In genomic region chr4:118172461-118172860, GRCm38 (mm10) we compare ENCODE assay signal across 22 mouse cellular contexts.
"Had no signal": no experiment of that assay in that cellular context is flagged by ENCODE, and none has a peak within 500 bp of the region (broad histone marks: within the 10 kb centered on the region; RNA-seq: fewer than 3 reads in every experiment).

No protein-coding gene starts in this region.

- H3K27ac ChIP-seq: kidney, embryonic 15.5 days; limb, embryonic 12.5 days; limb, embryonic 15.5 days; liver, embryonic 14.5 days; macrophage; midbrain, embryonic 12.5 days; midbrain, embryonic 15.5 days; neural tube, embryonic 12.5 days had no signal

- H3K27me3 ChIP-seq: kidney, embryonic 15.5 days; limb, embryonic 12.5 days; limb, embryonic 15.5 days; midbrain, embryonic 12.5 days; midbrain, embryonic 15.5 days; neural tube, embryonic 12.5 days had no signal

- ATAC-seq: liver, postnatal 0 days; lung, postnatal 0 days; midbrain, embryonic 15.5 days had no signal

- H3K9ac ChIP-seq: kidney, embryonic 15.5 days; limb, embryonic 12.5 days; limb, embryonic 15.5 days; liver, embryonic 14.5 days; liver, postnatal 0 days; lung, embryonic 14.5 days; midbrain, embryonic 12.5 days; midbrain, embryonic 15.5 days; neural tube, embryonic 12.5 days had no signal

- H3K4me2 ChIP-seq: kidney, embryonic 15.5 days; limb, embryonic 12.5 days; limb, embryonic 15.5 days; liver, embryonic 11.5 days; lung, embryonic 14.5 days; midbrain, embryonic 12.5 days; midbrain, embryonic 15.5 days; neural tube, embryonic 12.5 days had no signal

- H3K4me1 ChIP-seq: kidney, embryonic 15.5 days; limb, embryonic 12.5 days; limb, embryonic 15.5 days; midbrain, embryonic 12.5 days; midbrain, embryonic 15.5 days; neural tube, embryonic 12.5 days had no signal

- DNase-seq: kidney, adult 11 months; kidney, adult 8-10 months; kidney, postnatal 10 days; kidney, postnatal 36 days; left cerebral cortex, postnatal 4 days; liver, postnatal 0 days; lung, embryonic 14.5 days; right cerebral cortex, adult 18-20 months; right cerebral cortex, postnatal 14 days; right cerebral cortex, postnatal 4 days; thymus, adult 18-20 months; thymus, postnatal 36 days had no signal

- H3K9me3 ChIP-seq: kidney, embryonic 15.5 days; limb, embryonic 12.5 days; limb, embryonic 15.5 days; midbrain, embryonic 12.5 days; midbrain, embryonic 15.5 days; neural tube, embryonic 12.5 days had no signal

- H3K4me3 ChIP-seq: kidney, embryonic 15.5 days; limb, embryonic 12.5 days; limb, embryonic 15.5 days; midbrain, embryonic 12.5 days; midbrain, embryonic 15.5 days; neural tube, embryonic 12.5 days had no signal
